Mouse (Mus musculus) forelimb bud, embryonic 11.5 days (tissue): ENCODE measurements at regions not wholly inside any gene's neighbourhood (a gene's known extent, or its start where the extent isn't known, plus 50 kb on each side); places are given as distances from the start of the nearest gene placed in this dataset.
"Not testable (repeated sequence)": the region's sequence is repeated elsewhere in the genome, so short reads cannot be mapped to it uniquely, and the experiment has no call there.

Source experiments
- DNase-seq: peaks from one replicate; pipeline ENCODE4 v3.0.0-alpha.2; 2012; ENCODE audit warnings: low read depth, low spot score

GRCm38 (mm10) chr14:9492228-9492627 is 826.2 kb upstream of the 4930452B06Rik start:
- no peak for DNase-seq

- no peak for DNase-seq
These were observed 822.5 kb upstream of the 4930452B06Rik start for GRCm38 (mm10) chr14:9488585-9488984.

GRCm38 (mm10) chr14:9478981-9479380 is 812.9 kb upstream of the 4930452B06Rik start:
- no peak for DNase-seq

- DNase-seq, result no peak
These were observed 809.1 kb upstream of the 4930452B06Rik start for GRCm38 (mm10) chr14:9475169-9475568.

GRCm38 (mm10) chr14:9469686-9470085 is 803.6 kb upstream of the 4930452B06Rik start:
- DNase-seq, result no peak

- DNase-seq, result no peak
These were observed 802.6 kb upstream of the 4930452B06Rik start for GRCm38 (mm10) chr14:9468654-9469053.

GRCm38 (mm10) chr14:9467690-9468458 is 801.8 kb upstream of the 4930452B06Rik start:
- DNase-seq, result no peak

GRCm38 (mm10) chr14:9460006-9460405 is 794.0 kb upstream of the 4930452B06Rik start:
- DNase-seq, result no peak

- no peak for DNase-seq
These were observed 792.8 kb upstream of the 4930452B06Rik start for GRCm38 (mm10) chr14:9458856-9459255.

GRCm38 (mm10) chr14:9457801-9458495 is 791.9 kb upstream of the 4930452B06Rik start:
- DNase-seq, result peak; percentile 51

GRCm38 (mm10) chr14:9455986-9456385 is 789.9 kb upstream of the 4930452B06Rik start:
- no peak for DNase-seq

GRCm38 (mm10) chr14:9449942-9450341 is 783.9 kb upstream of the 4930452B06Rik start:
- peak; percentile 53 for DNase-seq

- no peak for DNase-seq
These were observed 771.9 kb upstream of the 4930452B06Rik start for GRCm38 (mm10) chr14:9437896-9438295.

- no peak for DNase-seq
These were observed 769.1 kb upstream of the 4930452B06Rik start for GRCm38 (mm10) chr14:9435136-9435535.

GRCm38 (mm10) chr14:9433081-9433590 is 767.1 kb upstream of the 4930452B06Rik start:
- no peak for DNase-seq

GRCm38 (mm10) chr14:9431798-9432197 is 765.8 kb upstream of the 4930452B06Rik start:
- no peak for DNase-seq

GRCm38 (mm10) chr14:9411822-9412403 is 745.9 kb upstream of the 4930452B06Rik start:
- no peak for DNase-seq

GRCm38 (mm10) chr14:9403688-9404087 is 737.6 kb upstream of the 4930452B06Rik start:
- DNase-seq, result no peak

GRCm38 (mm10) chr14:9400861-9401260 is 734.8 kb upstream of the 4930452B06Rik start:
- DNase-seq, result no peak

- peak; percentile 71 for DNase-seq
These were observed 727.3 kb upstream of the 4930452B06Rik start for GRCm38 (mm10) chr14:9393271-9393771.

GRCm38 (mm10) chr14:9389878-9390536 is 724.0 kb upstream of the 4930452B06Rik start:
- DNase-seq, result not testable (repeated sequence)

GRCm38 (mm10) chr14:9389180-9389579 is 723.1 kb upstream of the 4930452B06Rik start:
- no peak for DNase-seq
